Mouse (Mus musculus): ENCODE results near the gene Evi5.

The Evi5 gene

GRCm38 (mm10) chr5:107753656-107754055, 121.3 kb downstream of the Evi5 start:
- DNase-seq (ENCODE audit: low spot score in 2 of 2), result no peak

DNA sequence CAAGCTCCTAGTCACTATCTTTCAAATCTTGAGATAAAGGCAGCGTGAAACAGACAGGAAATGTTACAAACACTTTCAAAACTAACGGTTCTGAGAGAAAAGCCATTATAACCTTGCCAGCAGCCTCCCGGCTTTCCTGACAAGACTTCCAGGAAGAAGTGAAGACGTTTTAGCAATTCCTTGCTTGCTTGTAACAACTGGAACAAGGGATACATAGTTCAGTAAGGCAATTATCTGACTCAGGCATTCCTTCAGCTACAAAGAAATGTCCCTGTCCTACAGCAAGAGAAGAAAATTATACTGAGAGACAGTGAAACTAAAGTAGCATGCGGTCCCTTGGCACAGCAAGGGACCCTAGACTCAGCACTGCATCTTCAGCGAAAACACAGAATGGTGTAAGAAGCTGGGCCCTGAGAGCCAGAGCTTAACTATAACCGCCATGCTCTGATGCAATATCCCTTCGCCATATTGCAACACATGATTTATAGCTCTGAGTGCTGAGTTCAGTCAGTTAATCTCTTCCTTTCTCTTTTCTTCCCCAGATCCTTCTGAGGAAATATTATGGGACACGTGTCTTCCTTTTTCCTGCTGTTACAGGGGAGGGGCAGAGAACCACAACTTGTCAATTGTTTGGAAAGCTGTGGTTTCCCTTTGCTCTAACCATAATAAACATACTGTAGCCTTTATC, 125.5 kb downstream of the Evi5 start:
- peak in 1 of 2 experiments; percentile 34 for DNase-seq (ENCODE audit: low spot score in 2 of 2)

DNA sequence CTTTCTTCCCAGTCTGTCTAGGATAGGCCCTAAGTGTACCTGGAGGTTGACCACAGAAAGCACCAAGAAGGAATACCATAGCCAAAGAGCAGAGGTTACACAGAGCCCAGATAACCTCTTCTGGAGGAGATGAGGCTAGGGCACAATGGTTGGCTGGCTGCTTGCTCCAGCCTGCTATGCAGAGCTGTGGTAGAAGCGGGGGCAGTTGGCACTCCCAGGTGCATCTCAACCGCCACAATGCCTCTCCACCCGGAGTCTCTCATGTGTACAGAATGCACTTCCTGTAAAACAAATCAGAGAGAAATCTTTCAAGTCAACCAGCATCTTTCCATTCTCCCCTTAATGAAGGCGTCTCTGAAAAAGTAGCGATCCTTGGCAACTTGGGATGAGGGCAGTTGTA, 135.9 kb downstream of the Evi5 start:
- no peak for DNase-seq (ENCODE audit: low spot score in 2 of 2)

GRCm38 (mm10) chr5:107738296-107738695, 136.6 kb downstream of the Evi5 start:
- DNase-seq (ENCODE audit: low spot score in 2 of 2), result no peak

DNA sequence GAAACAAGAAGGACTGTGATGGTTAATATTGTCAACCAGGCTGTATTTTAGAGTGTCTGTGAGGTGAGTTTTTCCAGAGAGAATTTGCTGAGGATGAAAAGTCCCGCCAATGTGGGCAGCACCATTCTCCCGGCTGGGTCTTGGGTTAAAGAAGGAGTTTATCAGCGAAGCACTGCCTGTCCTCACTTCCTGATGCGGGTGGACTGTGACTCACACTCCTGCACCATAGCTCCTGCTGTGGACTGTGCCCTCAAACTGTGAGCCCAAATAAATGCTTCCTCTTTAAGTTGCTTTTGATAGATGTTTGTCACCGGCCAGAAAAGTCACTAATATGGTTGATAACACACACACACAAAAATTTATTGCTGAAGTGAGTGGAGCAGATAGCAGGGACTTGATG, 138.7 kb downstream of the Evi5 start:
- DNase-seq (ENCODE audit: low spot score in 2 of 2), result no peak

DNA sequence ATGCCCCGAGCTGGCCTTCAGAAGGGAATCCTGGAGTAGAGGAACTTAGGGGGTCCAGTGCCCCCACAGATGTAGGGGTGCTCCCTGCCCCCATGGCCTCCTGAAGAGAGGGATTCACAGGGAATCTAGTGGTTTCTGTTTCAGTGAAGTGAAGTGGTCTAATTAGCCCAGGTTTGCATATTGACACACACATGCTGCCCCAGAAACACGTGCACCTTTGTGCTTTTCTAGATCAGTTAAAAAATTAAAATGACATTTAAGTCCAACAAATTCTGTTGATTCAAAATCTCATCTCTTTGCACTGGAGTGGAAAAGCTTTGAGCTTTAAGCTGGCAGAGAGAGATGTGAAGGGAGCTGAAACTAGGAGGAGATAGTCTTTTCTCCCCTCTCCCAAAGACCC, 143.1 kb downstream of the Evi5 start:
- no peak for DNase-seq (ENCODE audit: low spot score in 2 of 2)

GRCm38 (mm10) chr5:107731408-107731807, 143.5 kb downstream of the Evi5 start:
- no peak for DNase-seq (ENCODE audit: low spot score in 2 of 2)

DNA sequence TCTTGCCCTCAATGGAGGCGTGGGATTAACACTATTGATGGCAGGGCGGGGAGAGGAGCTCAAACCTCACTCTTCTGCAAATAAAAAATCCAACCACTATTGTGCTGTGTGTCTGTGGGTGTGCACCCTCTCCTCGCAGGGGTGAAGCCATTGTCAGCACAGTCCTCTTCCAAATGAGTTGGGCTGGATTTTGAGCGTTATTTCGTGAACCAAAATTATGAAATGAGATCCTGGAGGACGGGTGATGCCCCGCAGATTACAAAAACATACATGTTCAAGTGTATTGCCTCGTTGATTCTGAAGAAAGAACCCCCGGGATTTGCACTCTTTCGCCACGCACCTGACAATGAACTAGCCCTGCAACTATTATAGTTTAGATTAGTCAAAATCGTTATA, 147.9 kb downstream of the Evi5 start:
- DNase-seq (ENCODE audit: low spot score in 2 of 2), result no peak

GRCm38 (mm10) chr5:107726281-107727006, 148.5 kb downstream of the Evi5 start:
- DNase-seq (ENCODE audit: low spot score in 2 of 2), result peak in 1 of 2 experiments; percentile 4

DNA sequence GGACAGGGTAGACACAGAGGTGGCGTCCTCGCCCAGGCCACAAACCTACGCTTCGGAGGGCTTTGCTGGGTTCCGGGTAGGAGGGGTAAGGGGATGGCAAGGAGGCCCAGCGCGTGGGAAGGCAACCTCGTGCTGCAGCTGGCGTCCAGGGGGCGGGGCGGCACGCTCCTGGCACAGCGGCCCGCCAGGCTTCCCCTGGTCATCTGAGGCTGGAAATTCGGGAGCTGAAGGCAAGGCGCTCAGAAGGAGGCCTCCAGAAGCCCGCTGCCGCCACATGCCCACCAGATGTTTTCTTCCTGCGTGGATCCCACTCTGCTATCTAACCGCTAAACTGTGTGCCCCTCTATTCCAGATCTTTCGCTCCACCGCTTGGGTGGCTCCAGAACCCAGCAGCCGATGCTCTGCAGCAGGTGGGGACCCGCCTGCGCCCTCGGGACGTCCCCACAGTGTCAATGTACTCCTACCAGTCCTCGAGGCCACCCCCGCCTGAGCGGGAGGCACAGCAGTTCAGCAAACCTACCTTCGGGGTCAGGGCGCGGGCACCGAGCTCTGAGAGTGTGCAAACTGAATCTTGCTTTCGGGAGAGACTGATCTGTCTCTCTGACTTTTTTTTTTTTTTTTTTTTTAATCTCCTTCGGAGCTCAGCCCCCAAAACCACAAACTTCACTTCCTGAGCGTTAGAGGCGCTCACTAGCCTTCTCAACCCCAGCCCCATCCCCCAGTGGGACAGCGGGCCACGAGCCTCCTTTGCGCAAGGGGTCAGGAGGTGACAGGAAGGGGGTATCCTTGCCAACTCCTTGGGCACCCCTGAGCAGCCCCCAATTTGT, 149.3 kb downstream of the Evi5 start, which contains the start of gene Gfi1:
Gene Gfi1, minus strand, starts transcription at position 602 of the 827 bp plus-strand sequence.
- no peak for DNase-seq (ENCODE audit: low spot score in 2 of 2)

- no peak for DNase-seq (ENCODE audit: low spot score in 2 of 2)
These were observed 150.1 kb downstream of the Evi5 start for GRCm38 (mm10) chr5:107724661-107725434.

DNA sequence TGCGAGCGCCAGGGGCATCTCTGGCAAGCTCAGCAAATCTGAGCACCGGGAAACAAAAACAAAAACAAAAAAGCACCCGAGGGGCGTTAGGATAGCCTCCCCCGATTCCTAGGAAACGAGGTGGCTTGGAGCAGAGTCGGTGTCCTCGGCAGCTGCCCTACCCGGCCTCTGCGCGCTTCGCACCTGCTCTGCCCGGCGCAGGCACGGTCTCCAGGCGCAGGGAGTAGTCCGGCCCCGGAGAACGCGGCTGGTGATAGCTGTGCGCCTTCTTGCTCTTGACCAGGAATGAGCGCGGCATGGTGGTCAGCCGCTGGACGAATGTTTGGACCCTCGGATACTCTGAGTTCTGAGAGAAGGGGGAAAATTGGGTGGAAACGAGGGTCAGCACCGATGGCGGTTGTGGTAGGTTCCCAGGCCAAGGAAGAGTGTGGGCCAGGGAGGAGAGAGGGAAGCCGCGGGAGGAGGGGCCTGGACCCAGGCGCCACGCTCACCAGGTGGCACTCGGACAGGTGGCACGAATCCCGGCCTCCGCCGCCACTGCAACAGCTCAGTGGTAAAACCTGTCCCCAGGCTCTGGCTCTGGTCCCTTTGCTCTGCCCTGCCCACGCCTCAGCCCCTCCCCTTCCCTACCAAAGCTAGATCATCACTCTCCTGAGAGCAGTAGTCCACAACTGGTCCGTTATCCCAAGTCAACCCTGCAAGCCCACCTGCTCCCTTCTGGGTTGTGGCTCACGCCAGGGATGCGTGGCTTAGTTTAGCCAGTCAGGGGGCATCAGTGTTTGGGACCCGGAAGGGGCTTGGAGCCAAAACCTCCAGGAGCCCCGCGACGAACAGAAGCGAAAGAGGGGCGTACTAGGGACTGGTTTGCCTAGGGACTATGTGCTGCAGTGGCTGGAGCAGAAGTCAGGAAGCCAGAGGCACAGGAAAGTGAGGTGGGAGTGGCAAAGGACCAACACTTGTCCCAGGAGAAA, 151.1 kb downstream of the Evi5 start:
- no peak for DNase-seq (ENCODE audit: low spot score in 2 of 2)

GRCm38 (mm10) chr5:107722661-107723532, 152.0 kb downstream of the Evi5 start:
- peak; percentile 7 to 15 for DNase-seq (ENCODE audit: low spot score in 2 of 2)

DNA sequence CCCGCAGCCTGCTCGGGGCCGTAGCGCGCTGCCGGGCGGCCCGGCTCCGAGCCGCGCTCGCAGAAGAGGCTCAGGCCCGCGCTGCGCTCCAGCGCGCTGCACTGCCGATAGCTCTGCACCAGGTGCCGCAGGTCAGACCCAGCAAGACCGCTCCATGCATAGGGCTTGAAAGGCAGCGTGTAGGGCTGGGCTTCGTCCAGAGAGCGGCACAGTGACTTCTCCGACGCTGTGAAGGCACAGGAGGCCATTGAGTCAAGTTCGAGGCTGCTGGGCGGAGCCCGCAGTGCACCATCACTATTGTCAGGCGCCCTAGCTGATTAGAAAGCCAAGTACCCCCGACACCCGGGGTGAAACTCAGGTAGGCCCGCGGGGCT, 153.3 kb downstream of the Evi5 start:
- DNase-seq (ENCODE audit: low spot score in 2 of 2), result peak in 1 of 2 experiments; percentile 2

DNA sequence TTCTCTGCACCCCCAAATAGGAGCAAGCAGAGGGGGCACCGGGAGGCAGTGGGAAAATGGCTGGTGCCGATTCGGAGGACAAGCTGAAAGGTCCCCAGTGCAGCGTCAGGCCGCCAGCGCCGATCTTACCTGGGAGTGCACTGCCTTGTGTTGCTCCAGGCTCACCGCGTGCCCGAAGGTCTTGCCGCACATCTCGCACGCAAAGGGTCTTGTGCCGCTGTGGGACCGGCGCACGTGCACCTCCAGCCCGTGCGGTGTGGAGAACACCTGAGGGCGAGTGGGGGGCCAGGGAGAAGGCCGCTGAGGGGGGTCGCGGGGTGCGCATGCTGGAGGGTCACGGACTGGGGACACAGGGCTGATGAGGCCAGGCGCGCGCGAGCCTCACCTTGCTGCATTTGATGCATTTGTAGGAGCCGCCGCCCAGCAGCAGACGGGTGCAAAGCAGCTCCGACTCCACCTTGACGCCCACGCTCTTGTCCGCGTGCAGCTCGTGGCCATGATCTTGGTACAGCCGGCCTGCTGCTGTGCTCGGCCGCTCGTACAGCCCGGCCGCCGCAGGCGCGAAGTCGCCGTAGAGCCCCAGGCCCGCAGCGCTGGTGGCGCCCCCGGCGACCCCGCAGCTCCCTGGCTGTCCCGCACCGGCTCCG, 153.8 kb downstream of the Evi5 start:
- DNase-seq (ENCODE audit: low spot score in 2 of 2), result no peak

- no peak for DNase-seq (ENCODE audit: low spot score in 2 of 2)
These were observed 154.4 kb downstream of the Evi5 start for GRCm38 (mm10) chr5:107720511-107720910.

- DNase-seq (ENCODE audit: low spot score in 2 of 2), result no peak
These were observed 155.1 kb downstream of the Evi5 start for GRCm38 (mm10) chr5:107719786-107720185.

GRCm38 (mm10) chr5:107719209-107719608, 155.7 kb downstream of the Evi5 start:
- no peak for DNase-seq (ENCODE audit: low spot score in 2 of 2)

- no peak for DNase-seq (ENCODE audit: low spot score in 2 of 2)
These were observed 157.0 kb downstream of the Evi5 start for GRCm38 (mm10) chr5:107717871-107718361.

Measured in urinary bladder, postnatal 36 days (tissue).